Mouse (Mus musculus) layer of hippocampus, adult 9-10 months (tissue): Measurements from ENCODE around the gene Cetn4.

Source experiments
- DNase-seq: peaks from one replicate; pipeline ENCODE4 v3.0.0; 2022; ENCODE audit warnings: low spot score

Cetn4 gene

GRCm38 (mm10) chr3:37312370-37312941 lies at the start of gene Cetn4, which contains the start of gene Bbs12:
Gene Cetn4, minus strand, starts transcription at chr3:37312708.
Gene Bbs12, plus strand, starts transcription at chr3:37312554.
- DNase-seq = peak; percentile 94

- no peak for DNase-seq
Measured at GRCm38 (mm10) chr3:37360729-37361128, 48.2 kb upstream of the Cetn4 start.

- no peak for DNase-seq
Measured at GRCm38 (mm10) chr3:37354737-37355136, 42.2 kb upstream of the Cetn4 start.

- no peak for DNase-seq
Measured at GRCm38 (mm10) chr3:37353951-37354481, 41.5 kb upstream of the Cetn4 start.

DNA sequence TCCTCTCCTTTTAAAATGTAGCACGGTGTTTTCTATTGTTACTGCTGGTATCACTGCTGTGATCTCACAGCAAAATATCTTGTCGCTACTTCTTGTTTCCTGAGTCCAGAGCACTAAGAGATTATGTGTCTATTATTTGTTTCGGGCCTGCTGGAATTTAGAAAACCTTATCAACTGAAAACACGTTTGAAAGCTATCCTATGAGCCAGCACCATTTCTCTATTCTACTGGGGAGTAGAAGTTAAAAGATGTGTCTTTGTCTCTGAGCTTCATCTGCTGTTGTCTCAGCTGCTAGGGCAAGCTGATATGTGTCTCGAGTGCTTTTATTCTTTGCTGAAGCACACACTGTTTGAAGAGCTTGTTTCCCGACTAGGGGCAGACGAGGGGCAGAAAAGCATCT lies 37.9 kb upstream of the Cetn4 start:
- no peak for DNase-seq

- no peak for DNase-seq
Measured at GRCm38 (mm10) chr3:37349166-37349548, 36.6 kb upstream of the Cetn4 start.

DNA sequence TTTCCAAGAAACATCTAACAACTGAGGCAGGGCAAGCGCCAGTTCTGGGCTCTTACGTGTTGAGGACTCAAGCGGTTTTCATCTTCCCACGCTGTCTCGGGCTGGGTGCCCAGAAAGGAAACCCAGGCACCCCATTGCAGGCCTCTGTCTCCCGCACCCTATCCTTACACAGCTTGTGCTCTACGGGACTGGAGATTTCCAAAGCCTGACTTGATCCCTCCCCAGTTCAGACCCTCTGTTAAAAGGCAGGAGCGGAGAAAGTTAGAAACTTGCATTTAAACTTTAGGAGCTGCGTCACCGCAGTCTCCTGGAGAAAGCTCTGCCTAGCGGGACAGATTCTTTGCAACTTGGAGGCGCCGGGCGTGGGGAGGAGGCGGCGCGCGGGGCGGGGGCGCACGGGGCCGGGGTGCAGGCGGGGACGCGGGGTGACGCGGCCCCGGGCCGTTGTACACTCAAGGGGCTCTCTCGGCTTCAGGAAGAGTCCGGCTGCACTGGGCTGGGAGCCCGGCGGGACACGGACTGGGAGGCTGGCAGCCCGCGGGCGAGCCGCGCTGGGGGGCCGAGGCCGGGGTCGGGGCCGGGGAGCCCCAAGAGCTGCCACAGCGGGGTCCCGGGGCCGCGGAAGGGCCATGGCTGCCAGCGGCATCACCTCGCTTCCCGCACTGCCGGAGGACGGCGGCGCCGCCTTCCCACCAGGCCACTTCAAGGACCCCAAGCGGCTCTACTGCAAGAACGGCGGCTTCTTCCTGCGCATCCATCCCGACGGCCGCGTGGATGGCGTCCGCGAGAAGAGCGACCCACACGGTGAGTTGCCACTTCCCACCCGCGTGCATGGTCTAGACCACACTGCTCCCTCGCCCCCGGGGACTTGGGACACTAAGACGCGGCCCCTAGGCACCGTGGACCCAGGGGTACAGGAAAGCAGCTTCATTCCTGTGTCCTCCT lies 36.0 kb upstream of the Cetn4 start, which contains the start of gene Fgf2:
TSS of gene Fgf2 (plus strand) at position 126 of the 945 bp plus-strand sequence.
- DNase-seq = no peak

GRCm38 (mm10) chr3:37347671-37348070 lies 35.2 kb upstream of the Cetn4 start:
- DNase-seq = no peak

DNA sequence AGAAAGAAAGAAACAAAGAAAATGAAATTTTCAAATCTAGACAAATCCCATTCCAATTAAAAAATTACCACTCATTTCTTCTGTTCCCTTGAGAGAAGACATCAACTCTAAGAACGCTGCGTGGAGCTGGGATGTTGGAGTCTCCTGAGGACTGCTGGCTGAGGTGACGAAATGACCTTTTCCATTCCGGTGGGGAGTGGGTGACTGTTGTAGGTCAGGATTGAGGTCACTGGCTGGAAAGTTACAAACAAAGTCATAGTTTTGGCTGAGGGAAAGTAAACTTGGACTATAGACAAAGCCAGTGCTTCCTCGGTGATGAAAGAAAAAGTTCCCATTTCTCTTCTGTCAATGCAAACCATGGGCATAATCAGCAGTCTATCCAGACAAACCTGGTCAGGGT lies 30.3 kb upstream of the Cetn4 start:
- DNase-seq = no peak

GRCm38 (mm10) chr3:37341110-37341509 lies 28.6 kb upstream of the Cetn4 start:
- no peak for DNase-seq

DNA sequence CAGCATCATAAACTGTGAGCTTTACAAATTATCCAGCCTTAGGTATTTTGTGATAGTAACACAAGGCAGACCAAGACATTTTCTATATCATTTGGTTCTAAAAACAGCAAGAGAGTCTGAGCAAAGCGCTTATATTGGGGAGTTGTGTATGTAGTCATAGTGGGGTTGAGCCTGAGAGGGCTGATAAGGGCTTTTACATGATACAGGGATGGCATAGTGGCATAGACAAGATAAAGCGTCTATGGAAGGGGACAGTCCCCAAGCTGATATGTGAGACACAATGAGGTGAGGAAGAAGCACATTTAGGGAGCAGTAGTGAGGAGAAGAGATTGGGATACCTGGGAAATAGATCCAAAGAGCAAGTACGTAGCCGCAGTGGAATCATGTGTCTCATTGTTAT lies 21.5 kb upstream of the Cetn4 start:
- no peak for DNase-seq

DNA sequence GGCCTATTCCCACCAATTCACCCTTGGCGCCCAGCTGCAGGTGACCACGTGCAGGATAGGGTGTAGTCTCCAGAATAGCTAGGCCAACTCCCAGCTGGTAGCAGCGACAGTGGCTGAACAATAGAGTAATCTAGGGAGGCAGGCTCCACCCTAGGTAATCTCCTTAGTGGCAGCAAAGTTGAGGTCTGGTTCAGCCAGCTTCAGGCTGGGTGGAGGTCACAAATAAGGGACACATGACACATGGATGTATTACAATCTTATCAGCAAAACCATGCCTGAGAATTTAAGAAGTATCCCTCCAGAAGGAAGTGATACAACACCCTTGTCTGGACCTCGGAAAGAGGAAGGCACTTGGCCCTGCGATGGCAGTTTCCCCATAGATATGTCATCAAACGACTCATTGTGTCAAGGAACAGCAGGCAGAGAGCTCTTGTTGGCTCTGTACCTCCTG lies 19.5 kb upstream of the Cetn4 start:
- DNase-seq = no peak

DNA sequence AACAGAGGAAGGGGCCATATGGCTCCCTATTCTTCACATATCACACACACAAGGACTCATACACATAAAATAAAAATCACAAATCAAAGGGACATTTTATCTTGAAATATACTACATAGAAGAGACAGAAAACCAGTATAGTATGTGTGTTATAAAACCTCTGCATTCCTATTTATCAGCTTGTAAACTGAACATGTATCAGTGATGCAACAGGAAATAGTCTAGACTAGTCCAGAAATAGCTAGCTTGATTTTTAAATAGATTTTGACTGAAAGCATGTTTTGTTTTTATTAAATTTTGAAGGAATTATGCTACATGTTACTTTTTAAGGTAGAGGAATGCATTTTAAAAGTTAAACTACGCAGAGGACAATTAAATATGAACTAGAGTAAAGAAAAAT lies 17.5 kb upstream of the Cetn4 start:
- DNase-seq = no peak

DNA sequence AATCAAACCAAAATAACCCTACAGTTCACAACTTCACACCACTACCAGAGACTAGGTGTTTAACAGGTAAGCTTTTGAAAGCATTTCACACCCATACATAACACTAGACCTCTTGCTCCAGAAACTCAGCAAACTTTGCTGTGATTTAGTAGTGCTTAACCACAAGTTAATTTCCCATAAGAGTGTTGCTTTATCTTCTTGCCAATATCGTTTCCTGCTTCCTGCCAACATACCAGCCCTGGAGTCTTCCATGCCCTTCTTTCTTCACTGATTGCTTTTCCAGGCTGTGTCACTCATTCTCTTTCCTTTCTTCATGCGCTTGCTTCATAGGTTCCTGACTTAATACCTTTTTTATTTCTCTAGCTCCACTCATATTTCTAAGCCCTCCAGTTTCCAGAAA lies 16.0 kb upstream of the Cetn4 start:
- no peak for DNase-seq

GRCm38 (mm10) chr3:37326627-37327026 lies 14.1 kb upstream of the Cetn4 start:
- DNase-seq = no peak

DNA sequence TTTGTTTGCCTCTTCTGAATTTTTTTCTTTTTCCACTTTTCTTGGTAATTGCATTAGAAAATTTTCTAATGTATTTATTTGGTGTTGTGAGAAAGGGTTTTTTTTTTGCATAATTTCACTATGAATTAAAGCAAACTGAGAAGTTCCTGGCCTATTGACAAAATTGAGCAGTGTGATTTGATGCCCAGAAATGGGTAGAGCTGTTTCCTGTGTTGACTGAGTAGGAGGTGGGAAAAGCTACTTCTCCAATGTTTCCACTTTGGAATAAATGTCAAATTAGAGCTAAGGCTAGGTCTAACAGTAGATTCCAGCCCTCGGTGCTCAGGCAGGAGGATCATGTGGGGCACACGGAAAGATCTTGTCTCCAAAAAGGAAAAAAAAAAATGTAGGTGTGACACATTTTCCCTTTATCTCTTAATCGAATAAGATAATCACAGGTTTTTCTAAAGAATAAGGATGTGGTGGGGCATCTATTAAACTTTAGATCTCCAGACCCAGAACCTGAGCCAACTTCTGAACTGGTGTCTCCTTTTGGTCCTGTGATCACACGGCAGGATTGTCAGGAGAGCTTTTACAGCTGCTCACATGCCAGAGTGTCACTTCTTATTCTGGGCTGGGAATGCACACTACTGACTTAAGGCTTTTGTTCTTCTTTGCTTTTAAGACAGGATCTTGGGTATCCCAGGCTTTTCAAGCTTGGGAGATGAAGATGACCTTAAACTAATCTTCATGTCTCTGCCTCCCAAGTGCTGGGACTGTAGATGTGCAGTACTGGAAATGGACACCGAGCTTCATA lies 13.0 kb upstream of the Cetn4 start:
- DNase-seq = no peak

GRCm38 (mm10) chr3:37324310-37324709 lies 11.8 kb upstream of the Cetn4 start:
- no peak for DNase-seq

DNA sequence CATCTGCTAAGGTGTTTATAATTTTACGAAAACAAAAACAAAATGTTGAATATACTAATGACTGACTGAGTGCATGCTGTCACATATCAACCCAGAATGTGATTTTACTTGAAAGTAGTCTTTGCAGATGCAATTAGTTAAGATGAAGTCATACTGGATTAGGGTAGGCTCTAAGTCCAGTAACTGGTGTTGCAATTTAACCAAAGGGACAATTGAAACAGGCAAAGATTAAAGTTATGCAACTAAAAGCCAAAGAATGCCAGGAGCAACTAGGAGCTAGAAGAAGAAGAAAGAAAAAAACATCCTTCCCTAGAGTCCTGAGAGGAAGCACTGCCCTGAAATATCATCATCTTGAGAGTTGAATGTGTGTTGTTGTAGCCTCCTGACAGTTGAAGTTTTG lies 3.7 kb upstream of the Cetn4 start:
- DNase-seq = no peak

- no peak for DNase-seq
Measured at GRCm38 (mm10) chr3:37313371-37313770, 863 bp upstream of the Cetn4 start.

- DNase-seq = no peak
Measured at GRCm38 (mm10) chr3:37311897-37312369, 575 bp downstream of the Cetn4 start.

DNA sequence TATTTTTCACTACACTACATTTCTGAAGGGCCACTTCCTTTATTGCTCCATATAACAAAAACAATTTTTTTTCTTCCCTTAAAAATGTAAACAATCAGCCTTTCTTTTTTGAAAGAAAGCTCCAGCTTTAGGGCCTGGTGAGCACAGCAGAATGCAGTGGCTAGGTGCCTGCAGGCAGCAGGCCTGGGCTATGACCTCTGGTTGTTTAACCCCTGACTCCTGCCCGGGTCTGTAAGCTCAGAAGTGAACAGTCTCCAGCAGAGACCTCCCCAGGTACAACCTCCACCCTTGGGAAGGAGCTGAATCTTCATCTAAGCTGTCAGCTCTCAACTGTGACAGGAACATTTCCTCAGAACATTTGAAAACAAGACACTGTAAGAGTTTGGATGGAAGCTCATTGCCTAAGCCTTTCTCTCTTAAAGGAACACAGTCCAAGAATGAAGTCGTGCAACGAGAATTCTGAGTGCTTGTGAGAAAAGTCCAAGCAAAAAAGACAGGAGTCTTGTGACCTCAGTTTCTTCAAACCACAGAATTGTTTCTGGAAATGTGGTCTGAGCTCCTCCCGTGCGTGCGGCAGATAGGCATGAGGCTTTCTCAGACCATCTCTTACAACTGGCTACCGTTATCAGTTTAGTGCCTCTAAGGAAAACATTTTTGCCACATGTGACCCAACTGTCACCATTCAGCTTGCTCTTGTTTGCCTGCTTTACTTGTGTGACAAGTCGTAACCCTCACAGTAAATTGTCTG lies 8.9 kb downstream of the Cetn4 start:
- DNase-seq = no peak
